ENCODE assay signal across 18 mouse cellular contexts in genomic region chr13:16219877-16220276, GRCm38 (mm10).
"Had no signal": no experiment of that assay in that cellular context is flagged by ENCODE, and none has a peak within 500 bp of the region (broad histone marks: within the 10 kb centered on the region; RNA-seq: fewer than 3 reads in every experiment).

No protein-coding gene starts in this region.

- H3K4me1 ChIP-seq: midbrain, embryonic 10.5 days; midbrain, embryonic 12.5 days; neural tube, embryonic 13.5 days; neural tube, embryonic 15.5 days had no signal

- ATAC-seq: midbrain, embryonic 16.5 days had no signal

- H3K9me3 ChIP-seq: midbrain, embryonic 10.5 days; midbrain, embryonic 12.5 days; neural tube, embryonic 13.5 days; neural tube, embryonic 15.5 days had no signal

- H3K4me3 ChIP-seq: midbrain, embryonic 10.5 days; midbrain, embryonic 12.5 days; myocyte; neural tube, embryonic 13.5 days; neural tube, embryonic 15.5 days had no signal

- H3K27ac ChIP-seq: midbrain, embryonic 10.5 days; midbrain, embryonic 12.5 days; neural tube, embryonic 13.5 days; neural tube, embryonic 15.5 days had no signal

- H3K9ac ChIP-seq: lung, embryonic 14.5 days; midbrain, embryonic 12.5 days; neural tube, embryonic 13.5 days; neural tube, embryonic 15.5 days had no signal

- DNase-seq: lung, embryonic 14.5 days; lung, postnatal 10 days; lung, postnatal 4 days; midbrain, embryonic 14.5 days; retina, postnatal 1 day; right cerebral cortex, adult 18-20 months; right cerebral cortex, postnatal 25 days; right cerebral cortex, postnatal 4 days; spleen, adult 18-20 months; thymus, adult 18-20 months; thymus, postnatal 14 days; thymus, postnatal 36 days had no signal

- H3K4me2 ChIP-seq: lung, embryonic 14.5 days; midbrain, embryonic 12.5 days; neural tube, embryonic 13.5 days; neural tube, embryonic 15.5 days had no signal

- H3K27me3 ChIP-seq: midbrain, embryonic 12.5 days; neural tube, embryonic 13.5 days; neural tube, embryonic 15.5 days had no signal

- H3K36me3 ChIP-seq: midbrain, embryonic 10.5 days; midbrain, embryonic 12.5 days; neural tube, embryonic 13.5 days; neural tube, embryonic 15.5 days had no signal
